Mouse (Mus musculus) G1E (cell line): ENCODE measurements at regions not wholly inside any gene's neighbourhood (a gene's known extent, or its start where the extent isn't known, plus 50 kb on each side); places are given as distances from the start of the nearest gene placed in this dataset.

ENCODE experiments used
- CTCF ChIP-seq: IDR thresholded peaks from 2 replicates; pipeline ENCODE4 v1.5.1; 2012; ENCODE audit warnings: low read depth, low read length, inconsistent platforms, mixed read lengths
- GATA1 ChIP-seq: IDR thresholded peaks from 2 replicates; pipeline ENCODE4 v1.6.1; 2012; ENCODE audit warnings: borderline replicate concordance, low read length, inconsistent platforms, mixed read lengths
- GATA2 ChIP-seq: IDR thresholded peaks from 2 replicates; pipeline ENCODE4 v1.6.1; 2012; ENCODE audit warnings: low read depth, low read length, inconsistent platforms, borderline replicate concordance
- POLR2AphosphoS5 ChIP-seq: IDR thresholded peaks from 2 replicates; pipeline ENCODE4 v1.6.1; 2012; ENCODE audit warnings: low read depth, low read length, inconsistent platforms; ENCODE audit not compliant: insufficient replicate concordance
- TAL1 ChIP-seq: conservative IDR thresholded peaks from 2 replicates; pipeline ENCODE4 v1.6.1; 2012; ENCODE audit warnings: low read depth, low read length, inconsistent platforms, mixed read lengths

GRCm38 (mm10) chr9:14160207-14160606 lies 114.7 kb upstream of the Sesn3 start:
- TF ChIP-seq CTCF (no peak), GATA2 (no peak), GATA1 (no peak), TAL1 (no peak), POLR2AphosphoS5 (no peak)
